Mouse (Mus musculus): ENCODE data around the gene Gm27021. TPM values are rescaled to one million over a fixed set of nuclear protein-coding genes. Genes with fewer than 3 reads are reported as not detected.

Gene Gm27021
- polyA plus RNA-seq, 1 experiment from 2014 or later, result 4.7 TPM

DNA sequence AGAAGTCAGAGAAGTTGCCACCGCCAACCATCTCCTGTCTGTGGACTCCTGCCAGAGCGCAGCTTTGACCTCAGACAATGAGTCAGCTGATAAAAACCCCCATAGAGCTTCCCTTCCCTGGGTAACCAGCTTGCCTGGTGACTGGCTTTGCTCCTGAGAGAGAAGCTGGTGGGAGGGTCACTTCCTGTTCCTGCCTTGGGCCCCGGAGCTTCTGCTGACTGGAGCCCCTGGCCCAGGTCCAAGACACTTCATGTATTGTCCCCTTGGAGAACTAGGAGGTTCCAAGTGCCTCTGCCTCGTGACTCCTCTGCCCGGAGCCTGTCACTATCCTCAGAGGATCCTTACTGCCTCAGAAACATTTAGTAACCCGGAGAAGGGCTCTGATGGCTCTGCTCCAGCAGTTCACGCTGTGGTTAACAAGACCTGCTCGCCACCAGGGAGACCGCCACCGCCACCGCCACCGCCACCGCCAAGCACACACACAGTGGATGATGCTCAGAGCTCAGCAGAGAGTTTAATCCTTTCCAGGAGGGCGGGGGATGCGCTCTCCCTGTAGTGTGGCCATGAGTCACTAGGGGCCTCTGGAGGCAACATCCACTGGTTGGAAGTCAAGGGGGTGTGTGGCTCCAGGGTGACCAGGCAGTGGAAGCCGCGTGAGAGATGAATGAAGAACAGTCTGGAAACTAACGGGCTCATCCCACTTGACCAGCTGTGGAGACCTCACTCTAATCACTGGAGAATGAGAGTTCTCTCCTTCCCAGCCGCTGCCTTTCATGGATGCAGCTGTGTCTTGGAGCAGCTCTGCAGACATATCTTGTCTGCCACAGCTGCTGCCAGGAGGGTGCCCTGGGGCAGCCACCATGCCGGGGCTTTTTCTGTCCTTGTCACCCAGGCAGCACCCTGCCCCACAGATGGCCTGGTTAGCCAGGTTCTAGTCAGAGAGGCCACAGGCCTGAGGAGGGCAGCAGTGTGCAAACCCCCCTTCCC, 103.7 kb downstream of the Gm27021 start:
- Histone ChIP-seq H3K4me1 (replicated peaks; ENCODE audit: control insufficient read depth, insufficient read depth) (peaks cover 7% of the 10 kb centered on the region), H3K9ac (ENCODE audit: low read length) (no peak overlapping the region), H3K27ac (replicated peaks) (peak overlapping the region; percentile 65), H3K36me3 (ENCODE audit: control insufficient read depth, insufficient read depth, low read length) (peaks cover 15% of the 10 kb centered on the region), H3K4me2 (replicated peaks; ENCODE audit: low read depth) (no peak overlapping the region), H3K27me3 (ENCODE audit: control insufficient read depth, insufficient read depth, low read length) (no peaks in the 10 kb centered on the region), H3K9me3 (ENCODE audit: control insufficient read depth, low read length) (no peaks in the 10 kb centered on the region), H3K4me3 (ENCODE audit: low read depth, low read length) (no peak overlapping the region)
- WGBS, result 25% methylated on average over 20 of the region's 20 CpGs
- TF ChIP-seq CTCF (IDR thresholded peaks at IDR 0.05; ENCODE audit: low read depth), result peak; percentile 52
- TF ChIP-seq EP300 (optimal IDR thresholded peaks at IDR 0.05), result no peak
- ATAC-seq (ENCODE audit: low FRiP score, low TSS enrichment), result peak; percentile 65
- peak; percentile 66 for DNase-seq (ENCODE audit: low spot score)

DNA sequence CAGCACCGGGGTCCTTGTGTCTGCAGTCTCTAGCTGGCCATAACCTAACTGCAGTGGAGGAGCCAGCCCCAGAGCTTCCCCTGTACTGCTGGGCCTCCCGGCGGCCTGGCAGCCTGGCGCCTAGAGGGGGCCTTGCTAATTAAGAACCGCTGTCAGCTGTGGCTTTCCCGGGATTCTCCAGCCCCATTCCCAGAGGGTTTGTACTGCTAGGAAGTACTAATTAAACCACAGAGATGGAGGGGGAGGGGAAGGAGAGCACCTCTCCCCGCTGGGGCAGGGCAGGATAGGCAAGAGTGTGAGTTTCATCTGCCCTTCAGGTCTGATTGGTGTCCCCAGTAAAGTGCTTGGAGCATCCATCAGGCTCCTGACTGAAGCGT, 104.5 kb downstream of the Gm27021 start:
- peaks cover 7% of the 10 kb centered on the region for H3K4me1 ChIP-seq (replicated peaks; ENCODE audit: control insufficient read depth, insufficient read depth)
- no peak overlapping the region for H3K9ac ChIP-seq (ENCODE audit: low read length)
- no peak for DNase-seq (ENCODE audit: low spot score)
- no peak; the same call in 1 of the 2 replicates for ATAC-seq (ENCODE audit: low FRiP score, low TSS enrichment)
- peak overlapping the region; percentile 61 for H3K27ac ChIP-seq (replicated peaks)
- H3K36me3 ChIP-seq (ENCODE audit: control insufficient read depth, insufficient read depth, low read length), result peaks cover 9% of the 10 kb centered on the region
- no peak overlapping the region for H3K4me3 ChIP-seq (ENCODE audit: low read depth, low read length)
- 32% methylated on average over 8 of the region's 8 CpGs for WGBS
- H3K4me2 ChIP-seq (replicated peaks; ENCODE audit: low read depth), result no peak overlapping the region
- no peaks in the 10 kb centered on the region for H3K9me3 ChIP-seq (ENCODE audit: control insufficient read depth, low read length)
- TF ChIP-seq CTCF (IDR thresholded peaks at IDR 0.05; ENCODE audit: low read depth), result no peak
- TF ChIP-seq EP300 (optimal IDR thresholded peaks at IDR 0.05), result no peak
- no peaks in the 10 kb centered on the region for H3K27me3 ChIP-seq (ENCODE audit: control insufficient read depth, insufficient read depth, low read length)

DNA sequence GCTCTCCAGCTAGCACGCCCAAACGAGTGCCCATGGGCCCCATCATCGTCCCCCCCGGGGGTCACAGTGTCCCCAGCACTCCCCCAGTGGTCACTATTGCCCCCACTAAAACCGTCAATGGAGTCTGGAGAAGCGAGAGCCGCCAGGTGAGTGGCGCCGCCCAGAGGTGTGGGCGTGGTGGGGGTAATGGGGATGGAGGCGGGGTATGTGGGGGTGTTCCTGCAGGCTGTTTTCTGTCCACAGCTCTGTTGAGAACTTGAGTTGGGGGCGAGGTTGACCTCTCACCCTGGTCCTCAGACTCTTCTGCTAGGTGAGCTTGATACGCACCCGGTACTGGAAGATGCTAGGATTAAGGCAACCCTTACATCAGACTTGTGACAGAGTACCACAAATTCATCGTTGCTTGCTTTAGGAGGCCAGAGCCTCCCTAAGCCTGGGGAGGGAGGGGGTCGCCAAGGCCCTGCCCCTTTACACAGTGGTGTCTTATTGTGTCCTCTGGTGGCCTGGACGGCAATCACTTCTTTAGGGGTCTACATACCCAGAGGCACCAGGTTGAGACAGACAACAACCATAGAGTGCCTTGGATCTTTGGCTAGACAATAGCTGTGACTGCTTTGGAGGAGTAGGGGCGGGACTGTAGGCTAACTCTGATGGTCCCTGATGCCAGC, 105.1 kb downstream of the Gm27021 start:
- 84% methylated on average over 18 of the region's 18 CpGs for WGBS
- Histone ChIP-seq H3K4me2 (replicated peaks; ENCODE audit: low read depth) (no peak overlapping the region), H3K9ac (ENCODE audit: low read length) (no peak overlapping the region), H3K4me3 (ENCODE audit: low read depth, low read length) (no peak overlapping the region), H3K27ac (replicated peaks) (peak overlapping the region; percentile 61), H3K9me3 (ENCODE audit: control insufficient read depth, low read length) (no peaks in the 10 kb centered on the region), H3K36me3 (ENCODE audit: control insufficient read depth, insufficient read depth, low read length) (peaks cover 7% of the 10 kb centered on the region), H3K27me3 (ENCODE audit: control insufficient read depth, insufficient read depth, low read length) (no peaks in the 10 kb centered on the region), H3K4me1 (replicated peaks; ENCODE audit: control insufficient read depth, insufficient read depth) (peaks cover 7% of the 10 kb centered on the region)
- DNase-seq (ENCODE audit: low spot score) (no peak), ATAC-seq (ENCODE audit: low FRiP score, low TSS enrichment) (no peak)
- no peak for TF ChIP-seq EP300 (optimal IDR thresholded peaks at IDR 0.05)
- TF ChIP-seq CTCF (IDR thresholded peaks at IDR 0.05; ENCODE audit: low read depth), result no peak

DNA sequence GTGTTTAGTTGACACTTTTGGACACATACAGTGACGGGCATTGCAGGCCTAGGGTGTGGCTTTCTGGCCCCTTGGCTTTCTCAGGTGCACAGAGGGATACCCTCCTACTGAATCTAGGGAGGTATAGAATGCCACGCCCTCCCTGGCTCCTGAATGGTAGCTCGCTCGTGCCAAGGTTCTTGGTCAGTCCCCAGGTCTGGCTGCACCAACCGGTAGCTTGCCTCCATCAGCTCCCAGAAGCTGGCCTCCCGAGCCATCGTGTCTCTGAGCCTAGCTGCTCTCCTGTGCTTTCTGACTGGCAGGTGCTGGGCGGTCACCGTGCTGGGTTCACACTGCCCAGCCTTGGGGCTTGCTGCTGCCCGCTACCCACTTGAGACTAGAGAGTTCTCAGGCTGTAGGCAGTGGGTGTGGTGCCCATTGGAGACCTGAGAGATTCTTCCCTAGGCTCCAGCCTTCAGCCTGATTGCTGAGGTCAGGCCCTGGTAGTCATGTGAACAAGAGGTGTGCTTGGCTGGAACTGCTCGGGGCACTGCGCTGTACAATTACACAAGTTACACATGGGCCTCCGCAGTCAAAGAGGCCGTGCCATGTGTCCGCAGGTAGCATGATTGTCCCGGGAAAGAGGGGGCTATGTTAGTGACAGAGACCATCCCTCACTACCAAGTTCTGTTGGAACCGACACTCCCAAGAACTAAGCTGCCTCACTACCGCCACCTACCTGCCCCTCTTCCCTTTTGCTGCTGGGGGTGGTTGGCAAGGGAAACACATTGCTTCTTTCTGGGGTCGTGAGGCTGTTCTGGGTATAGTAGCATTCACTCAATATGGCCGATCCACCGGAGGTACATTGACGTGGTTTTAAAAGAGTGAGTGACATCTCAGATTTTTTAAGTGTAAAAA, 106.1 kb downstream of the Gm27021 start:
- Histone ChIP-seq H3K9ac (ENCODE audit: low read length) (no peak overlapping the region), H3K9me3 (ENCODE audit: control insufficient read depth, low read length) (no peaks in the 10 kb centered on the region), H3K27me3 (ENCODE audit: control insufficient read depth, insufficient read depth, low read length) (no peaks in the 10 kb centered on the region), H3K4me1 (replicated peaks; ENCODE audit: control insufficient read depth, insufficient read depth) (peaks cover 7% of the 10 kb centered on the region), H3K4me2 (replicated peaks; ENCODE audit: low read depth) (no peak overlapping the region), H3K4me3 (ENCODE audit: low read depth, low read length) (no peak overlapping the region), H3K27ac (replicated peaks) (no peak overlapping the region), H3K36me3 (ENCODE audit: control insufficient read depth, insufficient read depth, low read length) (no peaks in the 10 kb centered on the region; the same call in 1 of the 2 replicates)
- 77% methylated on average over 22 of the region's 22 CpGs for WGBS
- ATAC-seq (ENCODE audit: low FRiP score, low TSS enrichment) (no peak), DNase-seq (ENCODE audit: low spot score) (peak; percentile 54)
- TF ChIP-seq CTCF (IDR thresholded peaks at IDR 0.05; ENCODE audit: low read depth) (peak; percentile 70), EP300 (optimal IDR thresholded peaks at IDR 0.05) (no peak)

DNA sequence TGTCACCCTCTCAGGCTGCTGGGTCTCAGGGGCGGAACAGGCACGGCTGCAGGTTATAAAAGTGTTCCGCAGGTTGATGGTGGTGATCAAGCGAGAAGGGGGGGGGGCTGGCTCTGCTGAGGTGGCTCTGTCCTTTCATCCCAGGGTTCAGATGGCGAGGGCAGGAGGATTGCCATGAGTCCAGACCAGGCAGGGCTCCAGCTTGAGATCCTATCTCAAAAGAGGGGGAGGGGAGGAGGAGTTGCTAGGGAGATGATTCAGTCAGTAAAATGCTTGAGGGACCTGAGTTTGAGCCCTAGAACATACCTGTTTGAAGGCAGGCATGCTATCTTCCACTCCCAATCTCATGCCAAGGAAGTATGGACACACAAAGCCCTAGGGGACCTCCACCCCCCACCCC, 107.3 kb downstream of the Gm27021 start:
- no peak overlapping the region for H3K9ac ChIP-seq (ENCODE audit: low read length)
- H3K27ac ChIP-seq (replicated peaks), result no peak overlapping the region
- ATAC-seq (ENCODE audit: low FRiP score, low TSS enrichment) (no peak), DNase-seq (ENCODE audit: low spot score) (no peak)
- H3K27me3 ChIP-seq (ENCODE audit: control insufficient read depth, insufficient read depth, low read length), result no peaks in the 10 kb centered on the region
- H3K4me2 ChIP-seq (replicated peaks; ENCODE audit: low read depth), result no peak overlapping the region
- TF ChIP-seq EP300 (optimal IDR thresholded peaks at IDR 0.05) (no peak), CTCF (IDR thresholded peaks at IDR 0.05; ENCODE audit: low read depth) (no peak)
- H3K4me1 ChIP-seq (replicated peaks; ENCODE audit: control insufficient read depth, insufficient read depth), result peaks cover 7% of the 10 kb centered on the region
- H3K4me3 ChIP-seq (ENCODE audit: low read depth, low read length), result no peak overlapping the region
- WGBS, result 90% methylated on average over 5 of the region's 5 CpGs
- H3K36me3 ChIP-seq (ENCODE audit: control insufficient read depth, insufficient read depth, low read length), result no peaks in the 10 kb centered on the region; the same call in 1 of the 2 replicates
- no peaks in the 10 kb centered on the region for H3K9me3 ChIP-seq (ENCODE audit: control insufficient read depth, low read length)

Data from stomach, postnatal 0 days (tissue).